Mouse (Mus musculus): ENCODE results near the gene Hormad2.

Gene Hormad2

DNA sequence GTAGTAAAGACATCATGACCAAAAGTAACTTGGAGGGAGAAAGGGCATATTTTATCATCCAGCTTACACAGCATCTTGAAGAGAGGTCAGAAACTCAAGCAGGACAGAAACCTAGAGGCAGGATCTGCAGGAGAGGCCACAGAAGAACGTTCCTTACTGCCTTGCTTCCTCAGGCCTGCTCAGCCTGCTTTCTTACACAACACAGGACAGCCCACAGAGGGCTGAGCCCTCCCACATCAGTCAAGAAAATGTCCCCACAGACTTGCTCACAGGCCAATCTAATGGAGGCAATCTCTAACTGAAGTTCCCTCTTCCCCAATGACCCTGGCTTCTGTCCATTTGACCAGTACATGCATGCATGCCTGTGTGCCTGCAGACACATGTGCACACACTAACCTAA, 1.4 kb upstream of the Hormad2 start:
- no peak for DNase-seq

DNA sequence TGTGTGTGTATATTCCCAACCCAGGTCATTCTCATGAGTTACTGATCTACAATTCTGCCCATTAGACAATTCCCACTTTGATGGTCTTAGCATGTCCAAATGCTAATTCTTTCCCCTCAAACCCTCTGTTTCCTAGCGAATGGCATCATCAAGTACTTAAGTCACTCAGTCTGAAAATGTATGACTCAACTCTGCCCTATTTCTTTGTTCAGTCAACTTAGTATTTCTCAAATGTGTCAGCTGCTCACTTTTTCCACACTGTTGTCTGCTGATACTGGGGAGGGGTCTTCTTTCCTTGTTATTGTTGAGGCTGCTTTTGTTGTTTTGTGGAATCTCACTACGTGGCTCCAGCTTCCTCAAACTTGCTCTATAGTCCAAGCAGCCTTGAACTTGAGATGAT, 2.7 kb downstream of the Hormad2 start:
- DNase-seq: no peak

- no peak for DNase-seq
These were observed 3.6 kb downstream of the Hormad2 start for GRCm38 (mm10) chr11:4437318-4437717.

- peak in 1 of 2 experiments; percentile 23 for DNase-seq
These were observed 4.3 kb downstream of the Hormad2 start for GRCm38 (mm10) chr11:4436631-4437030.

DNA sequence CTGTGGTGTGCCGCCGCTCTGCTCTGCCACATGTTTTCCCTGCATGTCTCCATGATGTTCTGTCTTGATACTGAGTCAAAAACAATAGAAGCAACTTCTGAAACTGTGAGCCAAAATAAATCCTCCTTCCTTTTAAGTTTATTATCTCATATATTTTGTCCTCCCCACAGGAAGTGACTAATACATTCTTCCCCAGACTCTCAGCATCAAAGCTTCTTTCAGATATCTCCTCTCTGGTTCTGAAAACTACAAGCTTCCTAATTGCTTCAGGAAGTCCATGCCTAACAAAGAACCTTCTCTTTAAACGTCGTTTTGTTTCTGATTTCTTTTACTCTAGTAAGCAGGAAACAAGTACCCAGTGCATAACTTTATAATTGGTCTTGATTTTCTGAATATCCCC, 6.4 kb downstream of the Hormad2 start:
- no peak for DNase-seq

DNA sequence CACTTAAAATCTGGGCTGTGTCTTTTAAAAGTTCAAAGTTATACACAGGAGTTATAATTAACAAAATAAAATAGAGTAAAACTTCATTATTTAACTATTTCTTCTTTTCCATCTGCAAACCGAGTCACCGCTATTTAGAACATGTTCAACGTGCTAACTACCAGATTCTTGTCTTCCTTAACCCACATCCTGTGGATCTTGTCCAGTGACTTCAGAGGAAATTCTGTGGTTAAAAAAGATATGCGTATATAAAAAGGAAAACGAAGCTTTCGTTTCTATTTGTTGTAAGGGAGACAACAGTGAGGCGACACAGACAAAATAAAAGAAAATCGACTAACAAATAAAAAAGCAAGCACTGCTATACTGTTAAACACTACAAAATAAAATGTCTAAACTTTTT, 17.1 kb downstream of the Hormad2 start:
- no peak for DNase-seq

- no peak for DNase-seq
These were observed 18.1 kb downstream of the Hormad2 start for GRCm38 (mm10) chr11:4422494-4423425.

- peak in 1 of 2 experiments; percentile 13 for DNase-seq
These were observed 18.9 kb downstream of the Hormad2 start for GRCm38 (mm10) chr11:4421933-4422488.

GRCm38 (mm10) chr11:4417986-4418385, 22.9 kb downstream of the Hormad2 start:
- DNase-seq: no peak

DNA sequence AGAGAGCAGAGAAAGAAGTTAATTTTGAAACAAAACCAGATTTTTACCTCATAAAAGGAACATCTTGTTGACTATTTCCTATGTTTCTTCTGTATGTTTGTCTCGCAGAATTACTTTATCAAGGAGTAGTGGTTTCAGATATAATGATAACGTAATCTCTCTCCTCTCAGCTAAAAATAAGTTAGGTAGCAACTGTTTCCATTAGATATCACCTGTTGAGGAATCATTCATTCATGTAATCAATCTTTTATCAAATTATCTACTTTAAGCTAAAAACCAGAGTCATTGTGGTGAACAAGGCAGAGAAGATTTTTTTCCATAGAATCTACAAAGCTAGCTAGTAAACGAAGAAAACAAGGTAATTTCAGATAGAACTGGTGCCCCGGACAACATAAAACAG, 28.6 kb downstream of the Hormad2 start:
- DNase-seq: no peak

DNA sequence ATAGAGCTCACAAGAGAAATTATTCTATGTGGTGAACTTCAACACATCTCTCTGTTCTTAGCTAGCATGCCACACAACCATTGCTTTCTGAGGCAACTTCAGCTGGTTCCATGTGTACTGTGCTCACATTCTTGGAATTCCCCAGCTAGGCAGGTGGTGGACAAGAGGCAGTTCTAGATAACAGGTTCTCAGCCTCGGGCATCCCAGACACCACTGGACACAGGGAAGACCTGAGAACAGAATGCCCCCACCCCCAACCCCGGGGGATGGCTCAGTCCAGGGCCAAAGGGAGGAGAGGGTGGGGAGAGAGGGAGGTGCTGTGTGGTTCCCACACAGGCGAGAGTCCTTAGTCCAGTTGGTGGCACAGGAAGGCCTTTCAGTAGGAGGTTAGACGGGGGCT, 36.6 kb downstream of the Hormad2 start:
- DNase-seq: no peak

GRCm38 (mm10) chr11:4403381-4403780, 37.5 kb downstream of the Hormad2 start:
- DNase-seq: no peak

DNA sequence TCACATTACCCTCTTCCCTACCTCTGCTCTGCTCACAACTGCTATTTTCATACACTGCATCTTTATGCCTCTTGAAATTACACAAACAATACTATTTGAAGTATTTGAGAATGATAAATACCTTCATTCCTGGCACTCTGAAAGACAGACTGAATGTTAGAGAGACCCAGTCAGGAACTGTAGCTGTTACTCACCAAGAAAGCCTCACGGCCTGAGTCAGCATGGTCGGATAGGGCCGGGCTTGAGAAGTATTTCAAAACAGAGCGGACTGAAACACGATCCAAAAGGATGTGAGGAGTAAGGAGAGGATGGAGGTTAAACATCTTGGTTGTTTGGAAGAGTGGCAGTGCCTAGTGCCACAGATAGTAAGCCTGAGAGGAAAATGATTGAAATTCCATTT, 39.7 kb downstream of the Hormad2 start:
- no peak for DNase-seq

GRCm38 (mm10) chr11:4394226-4394625, 46.7 kb downstream of the Hormad2 start:
- no peak for DNase-seq

DNA sequence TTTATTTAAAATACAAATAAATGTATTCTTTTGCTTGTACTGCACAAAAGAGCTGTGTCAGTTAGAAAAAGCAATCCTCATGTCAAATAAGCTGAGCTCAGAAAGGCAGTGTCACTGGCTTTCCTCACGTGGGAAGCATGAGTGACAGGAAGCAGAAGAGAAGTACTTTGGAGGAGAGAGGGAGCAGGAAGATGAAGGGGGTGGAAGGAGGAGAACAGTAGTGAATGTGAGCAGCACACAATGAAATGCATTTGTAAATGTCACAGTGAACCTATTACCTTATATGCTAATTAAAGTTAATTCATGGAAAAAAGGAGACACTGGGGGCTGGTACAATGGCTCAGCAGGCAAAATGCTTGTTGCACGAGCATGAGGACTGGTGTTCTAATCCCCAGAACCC, 52.9 kb downstream of the Hormad2 start:
- no peak for DNase-seq

GRCm38 (mm10) chr11:4382321-4382720, 58.6 kb downstream of the Hormad2 start:
- peak in 1 of 2 experiments; percentile 4 for DNase-seq

- DNase-seq: no peak
These were observed 61.0 kb downstream of the Hormad2 start for GRCm38 (mm10) chr11:4379857-4380256.

GRCm38 (mm10) chr11:4366389-4366788, 74.5 kb downstream of the Hormad2 start:
- no peak for DNase-seq

- DNase-seq: no peak
These were observed 85.5 kb downstream of the Hormad2 start for GRCm38 (mm10) chr11:4355430-4355829.

GRCm38 (mm10) chr11:4352637-4353036, 88.3 kb downstream of the Hormad2 start:
- no peak for DNase-seq

DNA sequence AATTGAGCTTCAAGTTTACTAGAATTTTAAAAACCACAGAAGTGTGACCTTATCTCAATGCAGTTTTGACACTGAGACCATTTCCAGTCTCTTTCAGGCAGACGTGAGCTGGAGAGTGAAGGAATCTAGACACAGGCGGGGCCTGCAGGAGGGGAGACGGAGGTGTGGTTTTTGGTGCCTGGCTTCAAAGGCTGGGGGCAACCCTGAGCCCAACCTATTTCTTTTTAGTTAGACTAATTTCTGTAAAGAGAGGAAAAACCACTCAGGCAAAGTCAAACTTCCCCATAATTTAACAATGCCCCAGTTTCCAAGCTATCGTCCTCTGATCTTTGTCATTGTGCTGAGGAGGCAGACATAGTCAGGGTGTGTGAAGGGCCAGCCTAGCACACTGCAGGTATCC, 97.0 kb downstream of the Hormad2 start:
- DNase-seq: no peak

- DNase-seq: no peak
These were observed 98.9 kb downstream of the Hormad2 start for GRCm38 (mm10) chr11:4342027-4342426.

DNA sequence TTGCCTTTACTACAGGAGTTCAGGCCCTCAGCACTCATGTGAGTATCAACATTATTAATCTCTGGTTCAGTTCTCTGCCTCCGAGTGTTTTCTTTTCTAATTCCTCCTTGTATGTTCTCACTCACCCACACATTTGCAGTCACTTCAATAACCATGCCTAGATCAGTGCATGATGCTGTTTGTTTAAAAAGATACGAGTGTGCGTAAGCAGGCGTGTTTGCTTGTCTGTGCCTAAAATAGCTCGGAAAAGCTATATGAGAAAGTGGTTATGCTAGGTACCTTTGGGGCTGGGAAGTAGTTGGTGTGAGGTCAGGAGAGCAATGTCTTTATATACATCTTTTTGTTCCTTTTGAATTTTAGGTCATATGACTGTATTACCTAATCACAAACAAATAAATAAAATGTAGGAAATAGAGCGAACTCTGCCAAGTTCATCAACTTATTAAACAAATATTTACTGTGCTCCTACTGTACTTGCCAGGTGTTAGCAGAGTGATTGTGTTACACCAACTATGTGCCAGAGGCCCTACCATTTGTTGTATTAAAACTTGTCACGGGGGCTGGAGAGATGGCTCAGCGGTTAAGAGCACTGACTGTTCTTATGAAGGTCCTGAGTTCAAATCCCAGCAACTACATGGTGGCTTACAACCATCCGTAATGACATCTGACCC, 100.7 kb downstream of the Hormad2 start:
- no peak for DNase-seq

DNA sequence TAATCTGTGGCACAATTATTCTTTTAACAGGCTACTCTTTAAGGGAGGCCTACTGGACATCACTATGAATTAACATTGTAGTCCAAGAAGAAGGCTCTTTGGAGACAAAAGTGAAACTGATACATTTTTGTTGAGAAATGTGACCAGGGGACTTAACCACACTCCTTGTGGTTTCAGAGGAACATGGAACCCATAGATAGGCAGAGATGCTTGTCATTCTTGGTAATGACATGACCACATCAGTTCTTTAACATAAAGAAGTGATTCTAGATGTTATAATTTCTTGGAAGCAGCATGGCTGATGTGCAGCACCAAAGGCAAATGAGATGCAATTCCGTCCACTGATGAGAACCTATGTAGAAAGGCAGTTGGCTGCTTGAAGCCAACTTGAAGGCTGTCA, 101.6 kb downstream of the Hormad2 start:
- no peak for DNase-seq

Measured in cerebellum, postnatal 14 days (tissue).